Mouse (Mus musculus): ENCODE measurements around the gene Vamp8.

DNA sequence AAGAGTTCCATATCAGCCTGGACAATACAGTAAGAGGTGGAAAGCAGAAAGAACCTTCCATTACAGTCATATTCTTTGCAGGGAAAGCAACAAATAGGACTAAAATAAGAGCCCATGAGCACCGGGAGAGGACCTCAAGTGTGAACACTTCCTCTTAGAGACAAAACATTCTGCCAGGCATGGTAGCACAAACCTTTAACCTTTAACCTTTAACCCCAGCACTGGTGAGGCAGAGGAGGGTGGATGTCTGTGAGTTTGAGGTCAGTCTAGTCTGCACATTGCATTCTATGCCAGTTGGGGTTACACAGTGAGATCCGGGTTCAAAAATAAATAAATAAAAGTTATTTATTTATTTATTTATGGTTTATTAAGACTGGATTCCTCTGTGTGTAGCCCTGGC lies 50.0 kb downstream of the Vamp8 start:
- TF ChIP-seq CTCF (IDR thresholded peaks at IDR 0.05; ENCODE audit: borderline replicate concordance, insufficient read depth, low read length) (no peak), POLR2A (IDR thresholded peaks at IDR 0.05; ENCODE audit: low read depth, low read length) (no peak)
